Mouse (Mus musculus) gastrocnemius, adult 2 months (tissue): ENCODE data around the gene H2afz. TPM values are rescaled to one million over a fixed set of nuclear protein-coding genes. Genes with fewer than 3 reads are reported as not detected.

Source experiments
- DNase-seq: peaks from one replicate; pipeline ENCODE4 v3.0.0; 2022
- H3K27ac ChIP-seq: fragments of 200-600 bp; 2 replicates; pipeline ENCODE4 v1.8.1; 2022; ENCODE audit warnings: mild to moderate bottlenecking
- H3K4me3 ChIP-seq: fragments of 200-600 bp; 2 replicates; pipeline ENCODE4 v1.8.1; 2022; ENCODE audit warnings: mild to moderate bottlenecking, moderate library complexity
- CTCF ChIP-seq: fragments of 200-600 bp; IDR thresholded peaks from 2 replicates; pipeline ENCODE4 v1.8.1; 2022; ENCODE audit warnings: antibody characterized with exemption, mild to moderate bottlenecking, moderate library complexity
- intact Hi-C: fragments of 180-260 bp; cut with DNase I; formaldehyde crosslinking; loops from one replicate; pipeline ENCODE4 v1.15.1; 2025
- total RNA-seq, 2 experiments: library from RNA; stranded (reverse); gene quantifications; 2 replicates each; pipeline ENCODE4 v1.2.3; 2021

H2afz gene
- total RNA-seq, 2 experiments from 2014 or later = 64.1 to 76.3 TPM

- intact Hi-C loops = loop anchor here (5.0 kb wide), 1 partner anchor 125 kb away; no protein-coding TSS in a partner anchor
- TF ChIP-seq CTCF = no peak
- no peak for DNase-seq
- H3K4me3 ChIP-seq = peak overlapping the region; percentile 94
- H3K27ac ChIP-seq = peak overlapping the region; percentile 99
Observed at GRCm38 (mm10) chr3:137867133-137867436, 2.8 kb downstream of the H2afz start.

- Histone ChIP-seq H3K27ac (peak within 1 kb of the TSS; percentile 99), H3K4me3 (peak within 1 kb of the TSS; percentile 94)
- no peak for TF ChIP-seq CTCF
- peak; percentile 87 for DNase-seq
- intact Hi-C loops = loop anchor here (5.0 kb wide), 1 partner anchor 125 kb away; no protein-coding TSS in a partner anchor
Observed at GRCm38 (mm10) chr3:137867437-137868093, 3.3 kb downstream of the H2afz start, which contains the start of gene Dnajb14. TSS of gene Dnajb14 (plus strand) at chr3:137867675.

GRCm38 (mm10) chr3:137868094-137868913 is 4.0 kb downstream of the H2afz start:
- DNase-seq = no peak
- intact Hi-C loops = loop anchor here (5.0 kb wide), 1 partner anchor 124 kb away; no protein-coding TSS in a partner anchor
- H3K4me3 ChIP-seq = peak overlapping the region; percentile 94
- TF ChIP-seq CTCF = no peak
- H3K27ac ChIP-seq = peak overlapping the region; percentile 99

- H3K27ac ChIP-seq = no peak overlapping the region
- no peak for DNase-seq
- no peak for TF ChIP-seq CTCF
- intact Hi-C loops = loop anchor here (5.0 kb wide), 1 partner anchor 123 kb away; no protein-coding TSS in a partner anchor
- H3K4me3 ChIP-seq = no peak overlapping the region
Observed at GRCm38 (mm10) chr3:137869395-137869794, 5.1 kb downstream of the H2afz start.

- no peak for TF ChIP-seq CTCF
- no peak for DNase-seq
- Histone ChIP-seq H3K27ac (no peak overlapping the region), H3K4me3 (no peak overlapping the region)
- intact Hi-C loops = no loop called here
Observed at GRCm38 (mm10) chr3:137879313-137879712, 15.0 kb downstream of the H2afz start.

GRCm38 (mm10) chr3:137880109-137880748 is 15.9 kb downstream of the H2afz start:
- no peak overlapping the region for H3K27ac ChIP-seq

GRCm38 (mm10) chr3:137881093-137881492 is 16.8 kb downstream of the H2afz start:
- no peak overlapping the region for H3K4me3 ChIP-seq
- no peak for DNase-seq
- intact Hi-C loops = no loop called here
- H3K27ac ChIP-seq = no peak overlapping the region
- no peak for TF ChIP-seq CTCF

More at GRCm38 (mm10) chr3:137880109-137880748, 15.9 kb downstream of the H2afz start:
- H3K4me3 ChIP-seq = no peak overlapping the region
- TF ChIP-seq CTCF = no peak
- DNase-seq = no peak
- intact Hi-C loops = no loop called here

GRCm38 (mm10) chr3:137887961-137888360 is 23.7 kb downstream of the H2afz start:
- no peak for DNase-seq
- intact Hi-C loops = no loop called here
- TF ChIP-seq CTCF = no peak

GRCm38 (mm10) chr3:137891089-137891488 is 26.8 kb downstream of the H2afz start:
- no peak overlapping the region for H3K27ac ChIP-seq
- no peak overlapping the region for H3K4me3 ChIP-seq
- no peak for DNase-seq
- no peak for TF ChIP-seq CTCF
- intact Hi-C loops = no loop called here

More at GRCm38 (mm10) chr3:137887961-137888360, 23.7 kb downstream of the H2afz start:
- no peak overlapping the region for H3K27ac ChIP-seq
- no peak overlapping the region for H3K4me3 ChIP-seq

- intact Hi-C loops = no loop called here
- DNase-seq = no peak
- no peak overlapping the region for H3K27ac ChIP-seq
Observed at GRCm38 (mm10) chr3:137892118-137892517, 27.8 kb downstream of the H2afz start.

GRCm38 (mm10) chr3:137893789-137894188 is 29.5 kb downstream of the H2afz start:
- no peak for TF ChIP-seq CTCF
- Histone ChIP-seq H3K27ac (no peak overlapping the region), H3K4me3 (no peak overlapping the region)
- intact Hi-C loops = no loop called here
- no peak for DNase-seq

More at GRCm38 (mm10) chr3:137892118-137892517, 27.8 kb downstream of the H2afz start:
- TF ChIP-seq CTCF = no peak
- H3K4me3 ChIP-seq = no peak overlapping the region

- intact Hi-C loops = no loop called here
- DNase-seq = no peak
- H3K4me3 ChIP-seq = no peak overlapping the region
- peak; percentile 52 for TF ChIP-seq CTCF
- no peak overlapping the region for H3K27ac ChIP-seq
Observed at GRCm38 (mm10) chr3:137895196-137895595, 30.9 kb downstream of the H2afz start.

GRCm38 (mm10) chr3:137896386-137896785 is 32.1 kb downstream of the H2afz start:
- intact Hi-C loops = no loop called here
- TF ChIP-seq CTCF = no peak
- Histone ChIP-seq H3K27ac (no peak overlapping the region), H3K4me3 (no peak overlapping the region)
- no peak for DNase-seq
